Mouse (Mus musculus) CH12F3 (cell line): ENCODE results near the gene Rtn4rl1.
"Not testable (repeated sequence)": the region's sequence is repeated elsewhere in the genome, so short reads cannot be mapped to it uniquely, and the experiment has no call there.

Experiments used
- in situ Hi-C: fragments of 300-500 bp; cut with MboI; formaldehyde crosslinking; loops from 2 replicates; pipeline ENCODE4 v1.14.3; 2020; ENCODE audit warnings: low sequenced_read_pairs

Gene Rtn4rl1

GRCm38 (mm10) chr11:75270276-75270984, 76.8 kb downstream of the Rtn4rl1 start:
- in situ Hi-C loops, result no loop called here

GRCm38 (mm10) chr11:75270985-75271434, 77.4 kb downstream of the Rtn4rl1 start:
- in situ Hi-C loops, result no loop called here

GRCm38 (mm10) chr11:75273466-75273865, 79.9 kb downstream of the Rtn4rl1 start:
- in situ Hi-C loops, result no loop called here

GRCm38 (mm10) chr11:75275035-75275434, 81.5 kb downstream of the Rtn4rl1 start:
- in situ Hi-C loops, result no loop called here

- in situ Hi-C loops, result no loop called here
Measured at GRCm38 (mm10) chr11:75278115-75278514, 84.5 kb downstream of the Rtn4rl1 start.

GRCm38 (mm10) chr11:75279013-75279341, 85.4 kb downstream of the Rtn4rl1 start:
- in situ Hi-C loops, result no loop called here

GRCm38 (mm10) chr11:75279342-75280065, 85.9 kb downstream of the Rtn4rl1 start:
- in situ Hi-C loops, result no loop called here

- in situ Hi-C loops, result no loop called here
Measured at GRCm38 (mm10) chr11:75280066-75280410, 86.5 kb downstream of the Rtn4rl1 start.

GRCm38 (mm10) chr11:75280435-75281001, 86.9 kb downstream of the Rtn4rl1 start:
- in situ Hi-C loops, result no loop called here

GRCm38 (mm10) chr11:75281380-75282256, 88.0 kb downstream of the Rtn4rl1 start:
- in situ Hi-C loops, result no loop called here

- in situ Hi-C loops, result no loop called here
Measured at GRCm38 (mm10) chr11:75282496-75283120, 89.0 kb downstream of the Rtn4rl1 start.

- in situ Hi-C loops, result not testable (repeated sequence)
Measured at GRCm38 (mm10) chr11:75283784-75284183, 90.2 kb downstream of the Rtn4rl1 start.

GRCm38 (mm10) chr11:75285893-75286467, 92.4 kb downstream of the Rtn4rl1 start:
- in situ Hi-C loops, result no loop called here

- in situ Hi-C loops, result no loop called here
Measured at GRCm38 (mm10) chr11:75286868-75287267, 93.3 kb downstream of the Rtn4rl1 start.

- in situ Hi-C loops, result no loop called here
Measured at GRCm38 (mm10) chr11:75287940-75288339, 94.4 kb downstream of the Rtn4rl1 start.

GRCm38 (mm10) chr11:75288517-75288916, 94.9 kb downstream of the Rtn4rl1 start:
- in situ Hi-C loops, result no loop called here

GRCm38 (mm10) chr11:75289120-75289519, 95.5 kb downstream of the Rtn4rl1 start:
- in situ Hi-C loops, result no loop called here

- in situ Hi-C loops, result loop anchor here (5.0 kb wide), 1 partner anchor 108 kb away; no protein-coding TSS in a partner anchor
Measured at GRCm38 (mm10) chr11:75290566-75291271, 97.1 kb downstream of the Rtn4rl1 start.

- in situ Hi-C loops, result loop anchor here (5.0 kb wide), 1 partner anchor 109 kb away; no protein-coding TSS in a partner anchor
Measured at GRCm38 (mm10) chr11:75291389-75292215, 98.0 kb downstream of the Rtn4rl1 start.
